Mouse (Mus musculus) heart, embryonic 14.5 days (tissue): ENCODE measurements around the gene Camsap1. TPM values are rescaled to one million over a fixed set of nuclear protein-coding genes. Genes with fewer than 3 reads are reported as not detected.

Source experiments
- ATAC-seq: fragments of 200-750 bp; cut with Nextera tagmentation; 2 replicates; pipeline ENCODE4 v1.8.0; 2017; ENCODE audit warnings: low read depth, moderate TSS enrichment; ENCODE audit not compliant: insufficient number of reproducible peaks, insufficient read depth, low FRiP score
- H3K27ac ChIP-seq, 2 experiments: fragments of 200-500 bp in 1 of 2; fragments of 300-500 bp in 1 of 2; sonication (generic) in 1 of 2; replicated peaks in 1 of 2; 2 replicates each; pipeline ENCODE4 v1.5.1; 2012 to 2014; ENCODE audit warnings: low read depth in 2 of 2, low read length in 2 of 2, control low read depth in 1 of 2, mild to moderate bottlenecking in 1 of 2, mixed read lengths in 1 of 2; ENCODE audit not compliant: control insufficient read depth in 1 of 2, insufficient read depth in 1 of 2
- H3K27me3 ChIP-seq: fragments of 300-500 bp; sonication (generic); 2 replicates; pipeline ENCODE4 v1.6.1; 2014; ENCODE audit warnings: mild to moderate bottlenecking, low read length, control low read depth; ENCODE audit not compliant: control insufficient read depth, insufficient read depth
- H3K36me3 ChIP-seq: fragments of 300-500 bp; sonication (generic); 2 replicates; pipeline ENCODE4 v1.6.1; 2014; ENCODE audit warnings: mild to moderate bottlenecking, control low read depth, low read length, mixed read lengths; ENCODE audit not compliant: control insufficient read depth, insufficient read depth
- H3K4me1 ChIP-seq, 2 experiments: fragments of 200-500 bp in 1 of 2; fragments of 300-500 bp in 1 of 2; sonication (generic) in 1 of 2; 2 replicates each; pipeline ENCODE4 v1.6.1; 2012 to 2014; ENCODE audit warnings: low read length in 2 of 2, control low read depth in 1 of 2, mixed read lengths in 1 of 2; ENCODE audit not compliant: control insufficient read depth in 2 of 2, insufficient read depth in 2 of 2
- H3K4me2 ChIP-seq: fragments of 300-500 bp; sonication (generic); 2 replicates; pipeline ENCODE4 v1.6.1; 2014; ENCODE audit warnings: mild to moderate bottlenecking, low read length
- H3K4me3 ChIP-seq, 2 experiments: fragments of 200-500 bp in 1 of 2; fragments of 300-500 bp in 1 of 2; sonication (generic) in 1 of 2; 2 replicates each; pipeline ENCODE4 v1.5.1; 2012 to 2014; ENCODE audit warnings: low read length in 2 of 2, mild to moderate bottlenecking in 2 of 2, control low read depth in 1 of 2, low read depth in 1 of 2, moderate library complexity in 1 of 2; ENCODE audit not compliant: control insufficient read depth in 1 of 2, insufficient read depth in 1 of 2
- H3K9ac ChIP-seq: fragments of 300-500 bp; sonication (generic); 2 replicates; pipeline ENCODE4 v1.6.1; 2014; ENCODE audit warnings: mild to moderate bottlenecking, low read length
- H3K9me3 ChIP-seq: fragments of 300-500 bp; sonication (generic); 2 replicates; pipeline ENCODE4 v1.6.1; 2016; ENCODE audit warnings: low read length, control low read depth; ENCODE audit not compliant: control insufficient read depth
- WGBS: fragments of 180-500 bp; shearing (Covaris S2); extraction: QIAGEN DNeasy Blood & Tissue Kit; methylation state at CpG from one replicate; pipeline ENCODE4 v1.1.7; 2014; 5-methylcytosine and 5-hydroxymethylcytosine counted together
- polyA plus RNA-seq: library from polyadenylated mRNA; unstranded; fragments of >200 nt; fragmentation: Nextera tagmentation; extraction: Ambion mirVana; gene quantifications from 2 replicates; pipeline ENCODE4 v1.2.1, GENCODE M21; 2014

Camsap1 gene
- polyA plus RNA-seq, 1 experiment from 2014 or later, result 15.5 TPM

DNA sequence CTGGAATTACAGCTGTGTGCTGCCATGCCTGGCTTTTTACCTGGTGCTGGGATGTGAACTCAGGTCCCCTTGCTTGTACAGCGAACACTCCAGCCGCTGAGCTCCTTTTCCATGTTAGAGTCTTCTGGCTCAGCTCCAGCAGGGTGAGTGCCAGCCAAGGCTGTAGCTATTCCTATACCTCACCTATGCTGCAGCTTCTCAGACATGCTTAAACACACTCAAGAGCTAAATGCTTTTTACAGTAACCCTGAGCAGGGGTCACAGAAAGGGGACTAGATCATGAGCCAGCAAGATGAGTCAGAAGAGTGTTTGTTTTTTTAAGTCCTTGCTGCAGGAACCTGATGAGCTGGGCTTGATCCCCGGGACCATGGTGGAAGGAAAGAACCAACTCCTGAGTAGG lies 14.6 kb upstream of the Camsap1 start:
- Histone ChIP-seq H3K9ac (no peak overlapping the region), H3K27ac (no peak overlapping the region), H3K4me3 (no peak overlapping the region), H3K36me3 (peaks cover 65% of the 10 kb centered on the region), H3K9me3 (no peaks in the 10 kb centered on the region), H3K4me1 (no peaks in the 10 kb centered on the region), H3K4me2 (no peak overlapping the region), H3K27me3 (no peaks in the 10 kb centered on the region)
- no peak for ATAC-seq
- WGBS, result 81% methylated on average over 3 of the region's 3 CpGs

DNA sequence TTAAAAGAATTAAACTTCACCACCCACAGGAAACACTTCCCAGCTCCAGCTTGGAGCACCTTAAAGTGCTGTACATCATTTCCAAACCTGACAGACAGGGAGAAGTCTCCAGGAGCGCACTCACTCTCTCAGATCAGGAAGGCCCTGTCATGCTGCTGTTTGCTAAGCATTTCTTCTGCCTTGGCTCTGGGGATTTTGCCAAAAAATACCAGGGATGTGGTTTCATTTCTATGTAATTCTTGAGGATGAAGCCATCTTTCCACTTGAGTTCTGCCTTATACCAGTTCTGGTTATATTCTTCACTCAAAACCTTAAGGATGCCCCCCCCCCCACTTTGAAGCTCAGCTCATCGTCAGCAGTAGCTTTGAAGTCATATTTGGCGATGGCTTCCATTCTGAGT lies 11.7 kb upstream of the Camsap1 start:
- no peaks in the 10 kb centered on the region for H3K27me3 ChIP-seq

DNA sequence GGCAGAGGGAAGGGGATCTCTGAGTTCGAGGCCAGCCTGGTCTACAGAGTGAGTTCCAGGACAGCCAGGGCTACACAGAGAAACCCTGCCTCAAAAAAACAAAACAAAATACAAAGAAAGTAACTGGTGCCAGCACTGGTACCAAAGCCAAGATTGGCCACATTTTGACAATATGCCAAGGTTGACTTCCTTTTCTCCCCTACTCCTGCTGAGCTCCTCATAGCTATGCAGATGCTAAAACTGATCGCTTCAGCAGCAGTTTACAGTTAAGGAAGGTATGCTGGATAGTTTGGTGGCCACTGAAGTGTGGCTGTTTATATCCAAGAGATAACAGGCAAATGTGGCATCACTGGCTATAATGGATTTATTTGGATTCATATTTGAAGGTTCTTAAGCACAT lies 9.2 kb upstream of the Camsap1 start:
- WGBS, result 57% methylated on average over 2 of the region's 2 CpGs
- Histone ChIP-seq H3K9ac (no peak overlapping the region), H3K4me2 (no peak overlapping the region), H3K9me3 (no peaks in the 10 kb centered on the region), H3K4me3 (no peak overlapping the region), H3K4me1 (peaks cover 0 to 6% of the 10 kb centered on the region in 2 experiments; a peak in 1 of 4 replicates), H3K27ac (no peak overlapping the region), H3K27me3 (no peaks in the 10 kb centered on the region), H3K36me3 (peaks cover 13% of the 10 kb centered on the region)
- no peak for ATAC-seq

More for the DNA sequence above, 11.7 kb upstream of the Camsap1 start:
- H3K9ac ChIP-seq, result no peak overlapping the region
- H3K4me1 ChIP-seq, result no peaks in the 10 kb centered on the region
- H3K4me3 ChIP-seq, result no peak overlapping the region
- WGBS, result 86% methylated on average over 3 of the region's 3 CpGs
- no peak for ATAC-seq
- no peaks in the 10 kb centered on the region for H3K9me3 ChIP-seq
- H3K4me2 ChIP-seq, result no peak overlapping the region
- H3K27ac ChIP-seq, result no peak overlapping the region
- H3K36me3 ChIP-seq, result peaks cover 37% of the 10 kb centered on the region

DNA sequence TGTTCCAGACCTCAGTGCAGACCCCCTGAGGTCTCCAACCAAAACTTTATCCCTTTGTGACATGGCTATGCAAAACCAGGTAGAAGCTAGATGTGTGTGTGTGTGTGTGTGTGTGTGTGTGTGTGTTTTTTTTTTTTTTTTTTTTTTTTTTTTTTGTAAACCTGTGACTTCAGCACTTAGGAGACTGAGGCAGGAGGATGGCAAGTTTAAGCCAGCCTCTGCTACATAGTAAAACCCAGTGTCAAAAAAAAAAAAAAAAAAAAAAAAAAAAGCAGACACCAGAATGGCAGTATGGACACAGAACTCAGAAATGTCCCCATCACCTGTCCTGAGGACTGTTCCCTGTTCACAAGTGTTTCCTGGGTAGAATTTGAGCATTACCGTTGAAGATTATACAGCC lies 6.6 kb upstream of the Camsap1 start:
- Histone ChIP-seq H3K27ac (no peak overlapping the region), H3K4me2 (no peak overlapping the region), H3K4me3 (no peak overlapping the region), H3K9me3 (no peaks in the 10 kb centered on the region), H3K36me3 (no peaks in the 10 kb centered on the region), H3K9ac (no peak overlapping the region), H3K4me1 (peaks cover 0 to 6% of the 10 kb centered on the region in 2 experiments; a peak in 1 of 4 replicates), H3K27me3 (no peaks in the 10 kb centered on the region)
- no peak for ATAC-seq
- 71% methylated on average over 1 of the region's 1 CpGs for WGBS

DNA sequence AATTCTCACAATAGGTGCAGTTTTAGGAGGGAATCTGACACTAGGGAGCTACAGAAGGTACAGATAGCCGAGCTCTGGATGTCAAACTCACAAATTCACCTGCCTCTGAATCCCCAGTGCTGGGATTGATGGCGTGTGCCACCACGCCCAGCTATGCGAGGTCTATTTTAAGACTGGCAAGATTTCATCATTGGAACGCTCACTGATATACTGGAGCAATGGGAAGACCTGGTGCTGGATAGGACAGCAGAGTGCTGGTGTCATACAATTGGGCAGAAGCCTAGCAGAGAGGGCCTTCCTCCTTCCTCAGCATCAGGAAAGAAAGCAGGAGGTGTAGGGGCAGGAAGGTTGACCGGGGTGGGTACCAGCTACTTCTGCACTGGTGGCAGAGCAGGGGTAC lies 4.7 kb upstream of the Camsap1 start:
- Histone ChIP-seq H3K27me3 (no peaks in the 10 kb centered on the region), H3K4me2 (no peak overlapping the region), H3K9me3 (no peaks in the 10 kb centered on the region), H3K4me1 (peaks cover 5 to 12% of the 10 kb centered on the region in 2 experiments), H3K27ac (no peak overlapping the region), H3K4me3 (no peak overlapping the region), H3K36me3 (no peaks in the 10 kb centered on the region), H3K9ac (no peak overlapping the region)
- no peak for ATAC-seq
- WGBS, result 56% methylated on average over 6 of the region's 6 CpGs

DNA sequence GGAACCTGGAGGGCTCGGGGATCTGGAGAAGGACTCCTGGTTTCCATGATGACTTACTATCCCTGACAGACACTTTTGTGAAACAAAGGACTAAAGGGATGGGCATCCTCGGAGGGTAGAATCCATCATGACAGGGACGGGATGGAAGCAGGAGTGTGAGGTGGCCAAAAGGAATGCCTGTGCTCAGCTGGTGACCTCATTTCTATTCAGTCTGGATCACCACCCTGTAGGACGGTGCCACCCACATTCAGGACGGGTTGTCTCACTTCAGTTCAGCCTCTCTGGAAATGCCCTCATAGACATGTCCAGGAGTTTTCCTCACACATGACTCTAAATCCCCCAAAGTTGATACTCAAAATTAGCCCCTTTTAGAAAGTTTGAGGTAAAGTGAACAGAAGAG lies 3.5 kb upstream of the Camsap1 start:
- H3K27ac ChIP-seq, result no peak overlapping the region
- no peaks in the 10 kb centered on the region for H3K36me3 ChIP-seq
- peaks cover 5 to 17% of the 10 kb centered on the region in 2 experiments for H3K4me1 ChIP-seq
- no peak overlapping the region for H3K9ac ChIP-seq
- H3K4me2 ChIP-seq, result no peak overlapping the region
- no peaks in the 10 kb centered on the region for H3K27me3 ChIP-seq
- no peak overlapping the region for H3K4me3 ChIP-seq
- no peaks in the 10 kb centered on the region for H3K9me3 ChIP-seq
- WGBS, result 61% methylated on average over 5 of the region's 5 CpGs
- no peak for ATAC-seq

DNA sequence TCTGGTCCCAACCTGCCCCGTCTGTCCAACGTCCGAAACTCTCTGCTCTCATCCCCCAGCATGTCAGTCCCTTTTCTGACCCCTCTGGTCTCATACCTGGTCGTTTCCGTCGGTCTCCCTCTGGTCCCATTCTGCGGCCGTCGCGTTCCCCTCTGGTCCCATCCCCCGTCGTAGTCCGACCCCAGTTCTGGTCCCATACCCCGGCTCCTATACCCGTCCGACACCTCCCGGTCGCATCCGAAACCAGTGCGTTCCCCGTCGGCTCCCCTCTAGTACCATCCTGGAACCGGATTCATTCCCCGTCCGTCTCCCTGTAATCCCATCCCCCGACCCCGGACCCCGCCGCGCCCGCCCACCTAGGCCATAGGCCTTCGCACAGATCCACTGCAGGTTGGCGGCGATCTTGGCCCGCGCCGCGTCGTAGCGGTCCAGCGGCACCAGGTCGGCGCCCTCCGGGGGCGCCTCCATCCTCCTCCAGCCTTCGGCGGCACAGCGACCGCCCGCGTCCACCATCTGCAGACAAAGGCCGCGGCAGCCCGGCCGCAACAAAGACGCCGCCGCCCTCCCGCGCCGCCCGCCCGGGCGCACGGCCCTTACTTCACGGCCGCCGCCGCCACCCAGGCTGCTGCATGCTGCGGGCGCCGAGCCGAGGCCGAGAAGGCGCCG lies 523 bp downstream of the Camsap1 start:
- WGBS, result under 1% methylated on average over 76 of the region's 76 CpGs
- Histone ChIP-seq H3K9ac (peak overlapping the region; percentile 95), H3K27me3 (no peaks in the 10 kb centered on the region), H3K9me3 (no peaks in the 10 kb centered on the region), H3K36me3 (0 out of 2 replicates have a peak, but pooled peaks cover 8% of the 10 kb centered on the region), H3K4me1 (peaks cover 12 to 44% of the 10 kb centered on the region in 2 experiments), H3K4me3 (peak overlapping the region; percentile 88 to 92), H3K4me2 (peak overlapping the region; percentile 90), H3K27ac (peak overlapping the region; percentile 35 to 88; a peak in 3 of 4 replicates)
- peak; percentile 5 for ATAC-seq

DNA sequence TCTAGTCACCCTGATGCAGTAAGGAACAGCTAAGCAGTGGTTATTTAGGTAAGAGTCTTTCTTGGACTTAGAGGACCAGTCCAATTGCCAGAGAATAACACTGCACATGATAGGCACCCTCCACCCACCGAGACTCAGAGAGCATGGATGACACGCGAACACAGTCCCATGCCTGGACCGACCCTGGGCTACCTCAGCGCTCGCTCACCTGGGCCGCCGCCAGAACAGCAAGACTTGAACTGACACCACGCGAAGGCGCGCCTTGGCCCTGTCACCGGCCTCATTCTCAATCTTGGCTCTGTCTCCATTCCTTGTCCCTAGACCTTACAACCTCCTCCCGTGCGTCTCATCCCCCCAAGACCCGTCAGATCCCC lies 1.0 kb downstream of the Camsap1 start:
- Histone ChIP-seq H3K36me3 (0 out of 2 replicates have a peak, but pooled peaks cover 8% of the 10 kb centered on the region), H3K27ac (peak overlapping the region; percentile 5 to 88; a peak in 1 of 4 replicates), H3K9ac (peak overlapping the region; percentile 95), H3K4me3 (peak overlapping the region; percentile 88 to 92), H3K9me3 (no peaks in the 10 kb centered on the region), H3K4me2 (peak overlapping the region; percentile 90), H3K4me1 (peaks cover 12 to 44% of the 10 kb centered on the region in 2 experiments), H3K27me3 (no peaks in the 10 kb centered on the region)
- ATAC-seq, result no peak
- under 1% methylated on average over 16 of the region's 16 CpGs for WGBS
